Mouse (Mus musculus): ENCODE results near the gene Fxyd1. TPM values are rescaled to one million over a fixed set of nuclear protein-coding genes. Genes with fewer than 3 reads are reported as not detected.

Fxyd1 gene
- polyA plus RNA-seq, 1 experiment, result 1.7 TPM

DNA sequence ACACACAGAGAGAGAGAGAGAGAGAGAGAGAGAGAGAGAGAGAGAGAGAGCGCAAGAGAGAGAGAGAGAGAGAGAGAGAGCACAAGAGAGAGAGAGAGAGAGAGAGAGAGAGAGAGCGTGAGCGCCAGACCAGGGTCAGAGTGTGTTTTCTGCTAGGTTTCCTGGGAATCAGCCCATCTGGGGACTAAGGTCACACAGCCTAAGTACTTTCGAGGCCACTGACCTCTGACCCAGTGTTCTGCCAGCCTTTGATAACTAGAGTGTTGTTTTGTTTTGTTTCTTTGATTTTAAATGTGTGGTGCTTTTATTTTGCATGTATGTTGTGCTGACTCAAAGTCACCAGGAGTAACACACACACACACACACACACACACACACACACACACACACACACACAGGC is 1.1 kb downstream of the Fxyd1 start:
- Histone ChIP-seq H3K9me3 (ENCODE audit: control insufficient read depth, low read length) (no peaks in the 10 kb centered on the region), H3K27me3 (ENCODE audit: control insufficient read depth) (peaks cover 27% of the 10 kb centered on the region), H3K4me3 (replicated peaks) (no peak overlapping the region), H3K4me1 (ENCODE audit: control insufficient read depth) (no peaks in the 10 kb centered on the region; the same call in 1 of the 2 replicates), H3K36me3 (ENCODE audit: control insufficient read depth) (no peaks in the 10 kb centered on the region)
- no peak for TF ChIP-seq TAL1 (IDR thresholded peaks at IDR 0.05; ENCODE audit: low read length)
- TF ChIP-seq GATA1 (IDR thresholded peaks at IDR 0.05; ENCODE audit: low read length), result no peak

DNA sequence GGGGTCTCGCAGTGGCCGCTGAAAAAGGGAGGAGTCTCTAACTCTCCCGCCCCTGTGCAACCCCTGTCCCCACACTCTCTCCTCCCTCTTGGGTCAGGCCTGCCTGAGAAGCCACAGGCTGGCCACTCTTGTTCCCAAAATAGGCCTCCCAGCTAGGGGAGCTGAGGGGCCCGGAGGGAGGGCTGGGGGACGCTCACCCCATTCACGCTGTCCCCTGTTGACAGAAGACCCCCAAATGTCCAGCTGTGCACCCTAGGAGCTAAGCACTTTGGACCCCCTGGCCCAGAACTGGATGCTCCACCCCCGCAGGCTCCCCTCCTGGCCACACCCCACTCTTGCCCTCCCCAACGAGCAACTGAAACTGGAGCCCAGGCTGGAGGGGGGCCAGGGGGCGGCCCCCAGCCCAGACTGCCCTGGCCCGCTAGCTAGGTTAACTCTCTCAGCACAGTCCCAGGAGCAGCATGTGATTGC is 1.6 kb downstream of the Fxyd1 start:
- no peaks in the 10 kb centered on the region; the same call in 1 of the 2 replicates for H3K4me1 ChIP-seq (ENCODE audit: control insufficient read depth)
- peak overlapping the region; percentile 20 for H3K4me3 ChIP-seq (replicated peaks)
- no peak for TF ChIP-seq TAL1 (IDR thresholded peaks at IDR 0.05; ENCODE audit: low read length)
- TF ChIP-seq GATA1 (IDR thresholded peaks at IDR 0.05; ENCODE audit: low read length), result no peak
- no peaks in the 10 kb centered on the region for H3K9me3 ChIP-seq (ENCODE audit: control insufficient read depth, low read length)
- peaks cover 32% of the 10 kb centered on the region for H3K27me3 ChIP-seq (ENCODE audit: control insufficient read depth)
- H3K36me3 ChIP-seq (ENCODE audit: control insufficient read depth), result no peaks in the 10 kb centered on the region

- H3K4me3 ChIP-seq (replicated peaks), result peak overlapping the region; percentile 26
- no peak for TF ChIP-seq GATA1 (IDR thresholded peaks at IDR 0.05; ENCODE audit: low read length)
- TF ChIP-seq TAL1 (IDR thresholded peaks at IDR 0.05; ENCODE audit: low read length), result no peak
- H3K4me1 ChIP-seq (ENCODE audit: control insufficient read depth), result no peaks in the 10 kb centered on the region; the same call in 1 of the 2 replicates
- H3K36me3 ChIP-seq (ENCODE audit: control insufficient read depth), result no peaks in the 10 kb centered on the region
- H3K27me3 ChIP-seq (ENCODE audit: control insufficient read depth), result peaks cover 37% of the 10 kb centered on the region
- H3K9me3 ChIP-seq (ENCODE audit: control insufficient read depth, low read length), result no peaks in the 10 kb centered on the region
These were observed 2.2 kb downstream of the Fxyd1 start for GRCm38 (mm10) chr7:31054661-31055320.

DNA sequence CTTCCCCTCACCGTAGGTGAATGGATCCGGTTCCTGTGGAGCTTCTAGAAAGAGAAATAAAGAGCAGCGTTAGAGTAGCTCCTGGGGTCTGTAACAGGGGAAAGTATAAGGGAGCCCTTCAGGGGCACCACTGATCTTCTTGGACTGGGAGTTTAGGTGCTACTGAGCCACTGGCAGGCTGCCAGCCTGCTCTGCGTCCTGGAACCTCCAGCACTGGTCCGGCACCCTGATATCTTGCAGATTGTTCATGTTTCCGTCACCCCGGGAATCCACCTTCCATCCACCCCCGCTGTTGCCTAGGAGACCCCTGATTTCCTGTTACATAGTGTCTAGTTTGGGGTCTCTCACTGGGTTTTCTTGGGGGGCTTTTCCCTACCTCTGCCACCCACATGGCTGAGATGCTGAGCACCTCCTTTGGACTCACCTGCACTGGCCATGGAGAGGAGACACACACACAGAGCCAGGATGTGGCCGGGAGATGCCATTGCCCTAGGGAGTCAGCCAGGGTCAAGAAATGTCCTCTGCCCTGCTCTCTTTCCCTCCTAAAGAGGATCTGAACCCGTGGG is 3.0 kb downstream of the Fxyd1 start:
- Histone ChIP-seq H3K4me3 (replicated peaks) (no peak overlapping the region), H3K9me3 (ENCODE audit: control insufficient read depth, low read length) (no peaks in the 10 kb centered on the region), H3K27me3 (ENCODE audit: control insufficient read depth) (peaks cover 44% of the 10 kb centered on the region), H3K4me1 (ENCODE audit: control insufficient read depth) (no peaks in the 10 kb centered on the region; the same call in 1 of the 2 replicates), H3K36me3 (ENCODE audit: control insufficient read depth) (no peaks in the 10 kb centered on the region)
- TF ChIP-seq TAL1 (IDR thresholded peaks at IDR 0.05; ENCODE audit: low read length) (no peak), GATA1 (IDR thresholded peaks at IDR 0.05; ENCODE audit: low read length) (no peak)

DNA sequence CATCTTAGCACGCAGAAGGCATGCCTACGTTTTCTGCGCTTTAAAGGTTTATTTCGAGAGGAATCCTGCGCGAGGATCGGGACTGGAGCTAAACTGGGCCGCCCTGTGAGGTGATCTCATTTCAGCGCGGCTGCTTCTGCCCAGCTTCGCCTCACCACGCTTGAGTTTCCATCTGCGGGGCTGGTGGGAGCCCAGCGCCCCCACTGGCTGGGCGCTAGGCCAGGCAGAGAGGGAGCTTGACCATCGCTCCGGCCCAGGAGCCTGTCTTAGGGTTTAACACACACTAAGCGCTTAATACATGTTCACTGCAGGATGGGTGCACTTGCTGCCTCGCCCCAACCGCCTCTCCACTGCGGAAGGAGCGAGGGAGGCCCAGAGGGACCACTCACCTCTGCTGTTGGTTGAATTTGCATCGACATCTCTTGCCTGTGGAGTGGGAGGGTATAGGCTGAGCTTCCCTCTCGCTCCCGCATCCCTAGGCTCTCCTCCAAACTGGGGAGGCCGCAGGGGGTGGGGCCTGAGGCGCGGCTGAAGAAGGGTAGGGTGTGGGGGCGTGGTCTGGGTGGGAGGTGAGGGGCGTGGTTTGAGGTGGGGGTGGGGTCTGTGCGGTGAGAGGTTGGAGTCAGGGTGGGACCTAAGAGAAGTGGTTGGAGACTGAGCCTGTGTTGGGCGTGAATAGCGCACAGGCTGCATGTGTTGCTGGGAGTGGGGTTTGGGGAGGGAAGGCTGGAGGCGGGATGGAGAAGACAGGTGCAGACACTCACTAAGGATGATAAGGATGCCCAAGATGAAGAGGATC is 4.2 kb downstream of the Fxyd1 start:
- Histone ChIP-seq H3K27me3 (ENCODE audit: control insufficient read depth) (peaks cover 44% of the 10 kb centered on the region), H3K36me3 (ENCODE audit: control insufficient read depth) (no peaks in the 10 kb centered on the region), H3K4me3 (replicated peaks) (no peak overlapping the region), H3K9me3 (ENCODE audit: control insufficient read depth, low read length) (no peaks in the 10 kb centered on the region), H3K4me1 (ENCODE audit: control insufficient read depth) (no peaks in the 10 kb centered on the region; the same call in 1 of the 2 replicates)
- TF ChIP-seq GATA1 (IDR thresholded peaks at IDR 0.05; ENCODE audit: low read length) (no peak), TAL1 (IDR thresholded peaks at IDR 0.05; ENCODE audit: low read length) (no peak)

DNA sequence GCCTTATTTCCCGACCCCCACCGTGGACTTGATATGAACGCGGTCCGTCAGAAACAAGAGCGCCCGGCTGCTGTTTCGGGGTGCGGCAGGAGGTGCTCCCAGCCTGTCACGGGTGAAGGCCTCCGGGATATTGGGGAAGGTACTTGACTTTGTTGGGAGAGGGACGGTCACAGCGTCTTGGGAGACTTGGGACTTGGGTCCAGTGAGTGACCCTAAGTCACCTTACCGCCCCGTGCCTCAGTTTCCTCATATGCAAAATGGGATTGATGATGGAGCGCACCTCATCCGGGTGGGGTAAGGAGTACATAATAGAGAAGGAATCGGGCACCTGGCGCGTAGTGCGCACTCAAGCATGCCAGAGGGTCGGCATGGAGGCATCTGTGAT is 4.8 kb downstream of the Fxyd1 start:
- no peak overlapping the region for H3K4me3 ChIP-seq (replicated peaks)
- H3K9me3 ChIP-seq (ENCODE audit: control insufficient read depth, low read length), result no peaks in the 10 kb centered on the region
- H3K36me3 ChIP-seq (ENCODE audit: control insufficient read depth), result no peaks in the 10 kb centered on the region
- peaks cover 44% of the 10 kb centered on the region for H3K27me3 ChIP-seq (ENCODE audit: control insufficient read depth)
- no peaks in the 10 kb centered on the region; the same call in 1 of the 2 replicates for H3K4me1 ChIP-seq (ENCODE audit: control insufficient read depth)
- no peak for TF ChIP-seq TAL1 (IDR thresholded peaks at IDR 0.05; ENCODE audit: low read length)
- TF ChIP-seq GATA1 (IDR thresholded peaks at IDR 0.05; ENCODE audit: low read length), result no peak

DNA sequence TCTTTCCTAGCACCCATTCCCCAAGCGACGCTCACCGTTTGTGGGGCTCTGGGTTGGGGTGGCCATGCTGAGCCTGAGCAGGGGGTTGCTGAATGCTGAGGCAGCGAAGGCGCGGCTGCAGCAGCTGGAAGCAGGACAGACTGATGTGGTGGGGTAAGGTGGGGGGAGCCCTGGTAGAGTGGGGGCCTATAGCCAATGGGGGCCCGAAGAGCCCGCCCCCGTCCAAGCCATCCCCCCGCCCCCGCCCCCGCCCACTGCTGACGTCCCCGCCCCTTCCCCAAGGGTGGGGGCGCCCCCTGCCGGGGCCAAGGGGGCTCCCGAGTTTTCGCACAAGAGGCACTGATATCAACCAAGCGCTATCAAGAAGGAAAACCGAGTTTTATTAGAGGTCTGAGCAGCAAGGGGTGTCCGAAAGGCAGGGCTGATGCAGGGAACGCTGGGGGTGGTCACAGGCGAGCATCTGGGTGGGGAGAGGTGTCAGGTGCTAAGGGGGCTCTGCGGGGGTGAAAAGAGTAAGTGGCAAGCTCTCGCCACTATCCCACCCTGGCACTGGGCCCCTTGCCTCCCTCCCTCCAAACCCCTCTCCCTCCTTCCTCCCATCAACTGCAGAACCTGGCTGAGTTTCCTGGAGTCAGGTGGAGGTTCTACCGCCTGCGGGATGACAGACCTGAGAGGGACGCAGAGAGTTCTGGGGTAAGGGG is 5.5 kb downstream of the Fxyd1 start, which contains the start of gene Fxyd7:
Fxyd7 (minus strand) TSS at position 147 of the 701 bp plus-strand sequence.
- Histone ChIP-seq H3K9me3 (ENCODE audit: control insufficient read depth, low read length) (no peaks in the 10 kb centered on the region), H3K27me3 (ENCODE audit: control insufficient read depth) (peaks cover 44% of the 10 kb centered on the region), H3K4me1 (ENCODE audit: control insufficient read depth) (no peaks in the 10 kb centered on the region; the same call in 1 of the 2 replicates), H3K36me3 (ENCODE audit: control insufficient read depth) (no peaks in the 10 kb centered on the region), H3K4me3 (replicated peaks) (no peak within 1 kb of the TSS)
- TF ChIP-seq GATA1 (IDR thresholded peaks at IDR 0.05; ENCODE audit: low read length) (no peak), TAL1 (IDR thresholded peaks at IDR 0.05; ENCODE audit: low read length) (no peak)

DNA sequence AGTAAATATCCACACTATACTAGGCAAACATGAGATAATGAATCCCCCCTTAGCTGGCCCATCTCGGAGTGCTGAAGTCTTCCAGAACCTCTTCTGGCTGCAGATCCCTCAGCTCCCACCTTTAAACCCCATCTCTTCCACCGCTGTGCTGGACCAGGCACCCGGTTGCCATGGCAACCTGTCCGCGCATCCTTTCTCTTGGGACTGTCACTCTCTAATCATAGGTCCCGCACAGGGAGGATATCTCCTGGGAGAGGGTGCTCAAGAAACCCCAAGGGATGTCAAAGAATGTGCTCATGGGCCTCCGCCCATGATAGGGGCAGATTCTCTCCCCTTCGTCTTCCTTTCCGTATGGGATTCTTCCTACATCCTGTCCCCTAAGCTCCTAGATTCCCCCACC is 6.1 kb downstream of the Fxyd1 start:
- Histone ChIP-seq H3K36me3 (ENCODE audit: control insufficient read depth) (no peaks in the 10 kb centered on the region), H3K9me3 (ENCODE audit: control insufficient read depth, low read length) (no peaks in the 10 kb centered on the region), H3K4me1 (ENCODE audit: control insufficient read depth) (no peaks in the 10 kb centered on the region; the same call in 1 of the 2 replicates), H3K4me3 (replicated peaks) (no peak overlapping the region), H3K27me3 (ENCODE audit: control insufficient read depth) (peaks cover 44% of the 10 kb centered on the region)
- no peak for TF ChIP-seq GATA1 (IDR thresholded peaks at IDR 0.05; ENCODE audit: low read length)
- TF ChIP-seq TAL1 (IDR thresholded peaks at IDR 0.05; ENCODE audit: low read length), result no peak
